Mouse (Mus musculus) hindlimb bud, embryonic 11.5 days (tissue): Measurements from ENCODE around the gene Col15a1.

Source experiments
- DNase-seq: peaks from one replicate; pipeline ENCODE4 v3.0.0-alpha.2; 2012; ENCODE audit warnings: low read depth, low spot score; ENCODE audit errors: extremely low spot score

The Col15a1 gene

GRCm38 (mm10) chr4:47302610-47303009, 94.6 kb downstream of the Col15a1 start:
- DNase-seq = no peak

GRCm38 (mm10) chr4:47303340-47303998, 95.5 kb downstream of the Col15a1 start:
- DNase-seq = no peak

- no peak for DNase-seq
These were observed 102.1 kb downstream of the Col15a1 start for GRCm38 (mm10) chr4:47309886-47310625.

GRCm38 (mm10) chr4:47310812-47311211, 102.9 kb downstream of the Col15a1 start:
- no peak for DNase-seq

GRCm38 (mm10) chr4:47311467-47311866, 103.5 kb downstream of the Col15a1 start:
- no peak for DNase-seq

- no peak for DNase-seq
These were observed 104.0 kb downstream of the Col15a1 start for GRCm38 (mm10) chr4:47311929-47312328.

GRCm38 (mm10) chr4:47312676-47313075, 104.7 kb downstream of the Col15a1 start:
- no peak for DNase-seq

GRCm38 (mm10) chr4:47313710-47314410, 105.9 kb downstream of the Col15a1 start:
- no peak for DNase-seq

GRCm38 (mm10) chr4:47315458-47315857, 107.5 kb downstream of the Col15a1 start:
- no peak for DNase-seq

GRCm38 (mm10) chr4:47316432-47316831, 108.5 kb downstream of the Col15a1 start:
- no peak for DNase-seq

GRCm38 (mm10) chr4:47319561-47320321, 111.8 kb downstream of the Col15a1 start:
- DNase-seq = no peak

- no peak for DNase-seq
These were observed 114.4 kb downstream of the Col15a1 start for GRCm38 (mm10) chr4:47322315-47322714.

GRCm38 (mm10) chr4:47324206-47324605, 116.2 kb downstream of the Col15a1 start:
- DNase-seq = no peak

GRCm38 (mm10) chr4:47327782-47328181, 119.8 kb downstream of the Col15a1 start:
- no peak for DNase-seq

GRCm38 (mm10) chr4:47329285-47329684, 121.3 kb downstream of the Col15a1 start:
- no peak for DNase-seq

- no peak for DNase-seq
These were observed 122.6 kb downstream of the Col15a1 start for GRCm38 (mm10) chr4:47330378-47331052.

- no peak for DNase-seq
These were observed 124.9 kb downstream of the Col15a1 start for GRCm38 (mm10) chr4:47332812-47333343.

GRCm38 (mm10) chr4:47333541-47333940, 125.6 kb downstream of the Col15a1 start:
- DNase-seq = no peak

- no peak for DNase-seq
These were observed 129.1 kb downstream of the Col15a1 start for GRCm38 (mm10) chr4:47336941-47337600.

- DNase-seq = no peak
These were observed 134.7 kb downstream of the Col15a1 start for GRCm38 (mm10) chr4:47342632-47343031.
